Mouse (Mus musculus) intestine, embryonic 14.5 days (tissue): ENCODE measurements at regions not wholly inside any gene's neighbourhood (a gene's known extent, or its start where the extent isn't known, plus 50 kb on each side); places are given as distances from the start of the nearest gene placed in this dataset.

ENCODE experiments used
- ATAC-seq: fragments of 200-750 bp; cut with Nextera tagmentation; replicated peaks from 2 replicates; pipeline ENCODE4 v1.8.0; 2017; ENCODE audit warnings: low read depth, moderate number of reproducible peaks, moderate TSS enrichment, moderate library complexity; ENCODE audit not compliant: low FRiP score, low TSS enrichment
- DNase-seq: peaks from one replicate; pipeline ENCODE4 v3.0.0-alpha.2; 2018; ENCODE audit warnings: low spot score
- H3K27ac ChIP-seq: fragments of 300-500 bp; sonication (generic); 2 replicates; pipeline ENCODE4 v1.5.1; 2014; ENCODE audit warnings: low read depth, mild to moderate bottlenecking, control low read depth
- H3K27me3 ChIP-seq: fragments of 300-500 bp; sonication (generic); replicated peaks from 2 replicates; pipeline ENCODE4 v1.6.1; 2014; ENCODE audit warnings: low read length, control low read depth; ENCODE audit not compliant: control insufficient read depth, insufficient read depth
- H3K36me3 ChIP-seq: fragments of 300-500 bp; sonication (generic); 2 replicates; pipeline ENCODE4 v1.6.1; 2014; ENCODE audit warnings: low read length, control low read depth; ENCODE audit not compliant: control insufficient read depth, insufficient read depth
- H3K4me1 ChIP-seq: fragments of 300-500 bp; sonication (generic); replicated peaks from 2 replicates; pipeline ENCODE4 v1.6.1; 2014; ENCODE audit warnings: low read length, control low read depth, mixed read lengths; ENCODE audit not compliant: control insufficient read depth, insufficient read depth
- H3K4me2 ChIP-seq: fragments of 300-500 bp; sonication (generic); 2 replicates; pipeline ENCODE4 v1.6.1; 2014; ENCODE audit warnings: low read length
- H3K4me3 ChIP-seq: fragments of 300-500 bp; sonication (generic); 2 replicates; pipeline ENCODE4 v1.5.1; 2014; ENCODE audit warnings: low read depth, low read length, control low read depth, mixed read lengths
- H3K9ac ChIP-seq: fragments of 300-500 bp; sonication (generic); 2 replicates; pipeline ENCODE4 v1.6.1; 2014; ENCODE audit warnings: mild to moderate bottlenecking, low read length
- H3K9me3 ChIP-seq: fragments of 300-500 bp; sonication (generic); 2 replicates; pipeline ENCODE4 v1.6.1; 2016; ENCODE audit warnings: low read length, control low read depth; ENCODE audit not compliant: control insufficient read depth
- WGBS: fragments of 180-500 bp; shearing (Covaris S2); extraction: QIAGEN DNeasy Blood & Tissue Kit; methylation state at CpG from one replicate; pipeline ENCODE4 v1.1.7; 2014; 5-methylcytosine and 5-hydroxymethylcytosine counted together

DNA sequence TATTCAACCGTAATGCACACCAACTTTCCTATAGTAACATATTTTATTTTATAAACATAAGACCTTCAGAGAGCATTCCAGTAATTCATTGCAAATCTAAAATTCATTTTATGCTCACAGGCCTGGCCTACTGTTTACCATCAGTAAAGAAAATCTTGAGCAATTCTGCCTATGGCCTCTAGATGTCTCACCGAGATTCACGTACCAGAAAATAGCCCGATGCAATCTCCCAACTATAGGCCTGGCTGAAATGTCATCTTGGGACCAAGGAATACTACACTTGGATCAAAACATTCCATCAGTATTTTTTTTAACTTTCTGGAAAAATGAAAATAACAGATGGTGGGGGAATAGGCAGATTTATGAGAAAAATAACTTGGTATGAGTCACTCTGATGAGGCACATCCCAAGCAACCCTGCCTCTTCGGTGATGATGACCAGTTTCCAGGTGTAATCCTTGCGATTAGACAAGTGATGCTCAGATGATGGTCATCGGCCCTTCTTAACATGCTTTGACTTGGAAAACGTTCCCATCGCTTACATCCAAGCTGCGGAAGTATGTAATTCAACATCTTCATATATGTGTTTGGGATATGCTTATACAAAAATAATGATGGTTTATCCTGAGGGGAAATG lies 439.9 kb downstream of the Nyap2 start:
- Histone ChIP-seq H3K36me3 (no peaks in the 10 kb centered on the region), H3K9ac (no peak overlapping the region), H3K27ac (no peak overlapping the region), H3K9me3 (no peaks in the 10 kb centered on the region), H3K4me1 (no peaks in the 10 kb centered on the region), H3K4me3 (no peak overlapping the region), H3K27me3 (no peaks in the 10 kb centered on the region), H3K4me2 (no peak overlapping the region)
- ATAC-seq (0 out of 2 replicates have a peak, but pooled peaks have one; percentile 43), DNase-seq (no peak)
- 59% methylated on average over 10 of the region's 10 CpGs for WGBS

- WGBS, result 68% methylated on average over 9 of the region's 9 CpGs
- no peaks in the 10 kb centered on the region for H3K9me3 ChIP-seq
- no peaks in the 10 kb centered on the region for H3K4me1 ChIP-seq
- H3K27me3 ChIP-seq, result no peaks in the 10 kb centered on the region
- H3K4me3 ChIP-seq, result no peak overlapping the region
- no peak overlapping the region for H3K27ac ChIP-seq
- no peak overlapping the region for H3K9ac ChIP-seq
- DNase-seq (no peak), ATAC-seq (no peak)
- no peak overlapping the region for H3K4me2 ChIP-seq
- H3K36me3 ChIP-seq, result no peaks in the 10 kb centered on the region
Measured at GRCm38 (mm10) chr1:81520420-81521273, 443.9 kb downstream of the Nyap2 start.

GRCm38 (mm10) chr1:81522929-81523328 lies 446.2 kb downstream of the Nyap2 start:
- WGBS, result 71% methylated on average over 3 of the region's 3 CpGs

DNA sequence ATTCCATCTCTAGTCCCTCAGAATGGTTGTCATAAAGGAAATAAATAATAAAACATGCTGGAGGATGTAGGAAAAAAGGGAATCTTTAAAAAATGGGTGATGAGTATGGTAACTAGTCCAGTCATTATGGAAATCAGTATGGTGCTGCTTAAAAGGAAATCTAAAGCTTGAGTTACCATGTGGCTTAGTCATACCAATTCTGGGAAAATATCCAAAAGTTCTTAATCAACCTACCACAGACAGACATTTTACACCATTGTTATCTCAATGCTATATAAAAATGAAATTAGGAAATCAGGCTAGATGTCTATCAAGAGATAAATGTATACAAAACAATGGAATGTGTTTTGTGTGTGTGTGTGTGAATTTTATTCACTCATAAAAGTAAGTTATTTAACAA lies 449.1 kb downstream of the Nyap2 start:
- ATAC-seq (no peak), DNase-seq (no peak)
- H3K36me3 ChIP-seq, result no peaks in the 10 kb centered on the region
- H3K9me3 ChIP-seq, result no peaks in the 10 kb centered on the region
- no peak overlapping the region for H3K4me2 ChIP-seq
- no peak overlapping the region for H3K9ac ChIP-seq
- H3K4me1 ChIP-seq, result no peaks in the 10 kb centered on the region
- H3K27ac ChIP-seq, result no peak overlapping the region
- H3K27me3 ChIP-seq, result no peaks in the 10 kb centered on the region
- no peak overlapping the region for H3K4me3 ChIP-seq

More at GRCm38 (mm10) chr1:81522929-81523328, 446.2 kb downstream of the Nyap2 start:
- Histone ChIP-seq H3K4me3 (no peak overlapping the region), H3K4me2 (no peak overlapping the region), H3K36me3 (no peaks in the 10 kb centered on the region), H3K9me3 (no peaks in the 10 kb centered on the region), H3K9ac (no peak overlapping the region), H3K4me1 (no peaks in the 10 kb centered on the region), H3K27ac (no peak overlapping the region), H3K27me3 (no peaks in the 10 kb centered on the region)
- ATAC-seq (no peak), DNase-seq (no peak)

GRCm38 (mm10) chr1:81537836-81538235 lies 461.1 kb downstream of the Nyap2 start:
- ATAC-seq, result no peak
- no peak for DNase-seq
- no peaks in the 10 kb centered on the region for H3K4me1 ChIP-seq
- no peak overlapping the region for H3K27ac ChIP-seq
- no peaks in the 10 kb centered on the region for H3K36me3 ChIP-seq
- no peak overlapping the region for H3K9ac ChIP-seq
- H3K9me3 ChIP-seq, result no peaks in the 10 kb centered on the region
- no peak overlapping the region for H3K4me3 ChIP-seq
- no peak overlapping the region for H3K4me2 ChIP-seq
- H3K27me3 ChIP-seq, result no peaks in the 10 kb centered on the region
- 56% methylated on average over 5 of the region's 5 CpGs for WGBS

- Histone ChIP-seq H3K36me3 (no peaks in the 10 kb centered on the region), H3K4me2 (no peak overlapping the region), H3K9ac (no peak overlapping the region), H3K27ac (no peak overlapping the region), H3K9me3 (no peaks in the 10 kb centered on the region), H3K27me3 (no peaks in the 10 kb centered on the region), H3K4me1 (no peaks in the 10 kb centered on the region), H3K4me3 (no peak overlapping the region)
- DNase-seq, result no peak
- WGBS, result 83% methylated on average over 5 of the region's 5 CpGs
- ATAC-seq, result no peak
Measured at GRCm38 (mm10) chr1:81539591-81540311, 463.0 kb downstream of the Nyap2 start.

GRCm38 (mm10) chr1:81548906-81549305 lies 472.2 kb downstream of the Nyap2 start:
- 71% methylated on average over 2 of the region's 2 CpGs for WGBS
- no peak for DNase-seq
- no peak for ATAC-seq
- Histone ChIP-seq H3K9ac (no peak overlapping the region), H3K27me3 (no peaks in the 10 kb centered on the region), H3K4me1 (no peaks in the 10 kb centered on the region), H3K27ac (no peak overlapping the region), H3K36me3 (no peaks in the 10 kb centered on the region), H3K9me3 (no peaks in the 10 kb centered on the region), H3K4me3 (no peak overlapping the region), H3K4me2 (no peak overlapping the region)

DNA sequence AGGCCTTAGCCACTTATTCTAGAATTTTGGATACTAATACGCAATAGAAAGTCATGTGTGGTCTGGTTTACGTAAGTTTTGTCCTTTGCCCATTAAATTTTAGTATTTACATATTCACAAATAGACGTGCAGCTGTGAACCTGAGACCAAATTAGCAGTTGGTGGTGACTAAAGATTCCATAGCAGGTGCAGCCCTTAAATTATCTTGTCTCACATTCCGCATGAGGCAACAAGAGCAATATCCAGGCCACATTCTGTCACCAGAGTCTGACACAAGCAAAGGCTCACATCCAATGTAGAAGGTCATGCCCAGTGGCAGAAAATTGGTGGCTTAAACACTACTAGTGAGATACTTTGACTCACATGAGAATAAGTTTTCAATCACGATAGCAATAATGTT lies 473.0 kb downstream of the Nyap2 start:
- Histone ChIP-seq H3K36me3 (no peaks in the 10 kb centered on the region), H3K4me3 (no peak overlapping the region), H3K27me3 (no peaks in the 10 kb centered on the region), H3K27ac (no peak overlapping the region), H3K4me2 (no peak overlapping the region), H3K9me3 (no peaks in the 10 kb centered on the region), H3K4me1 (no peaks in the 10 kb centered on the region), H3K9ac (no peak overlapping the region)
- WGBS, result 89% methylated on average over 5 of the region's 5 CpGs
- ATAC-seq (no peak), DNase-seq (no peak)
